Mouse (Mus musculus): ENCODE measurements around the gene March10.

DNA sequence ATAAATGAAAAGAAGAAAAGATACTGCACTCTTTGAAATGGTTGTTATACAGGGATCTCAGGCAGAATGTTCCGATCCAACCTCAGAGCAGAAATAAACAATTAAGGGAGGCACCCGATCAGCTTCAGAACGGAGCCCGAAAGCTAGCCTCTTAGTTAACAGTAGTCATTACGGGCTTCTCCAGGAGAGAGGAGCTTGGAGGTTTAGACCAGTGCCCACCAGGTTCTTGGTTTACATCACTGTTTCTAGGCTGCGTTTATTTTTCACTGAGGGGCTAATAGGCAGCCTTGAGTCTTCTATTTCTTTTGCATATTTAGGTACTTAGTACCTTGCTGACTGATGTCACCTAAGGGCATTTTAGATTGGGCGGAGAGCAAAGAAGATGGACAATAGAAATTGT, 506 bp upstream of the March10 start:
- no peak for TF ChIP-seq EP300 (IDR thresholded peaks at IDR 0.05; ENCODE audit: low read depth)
- TF ChIP-seq CTCF (IDR thresholded peaks at IDR 0.05; ENCODE audit: low read depth) = no peak

Data from liver, embryonic 14.5 days (tissue).